Mouse (Mus musculus) neural tube, embryonic 11.5 days (tissue): ENCODE results near the gene Cks1b. TPM values are rescaled to one million over a fixed set of nuclear protein-coding genes. Genes with fewer than 3 reads are reported as not detected.

Experiments
- ATAC-seq: fragments of 200-750 bp; cut with Nextera tagmentation; 2 replicates; pipeline ENCODE4 v1.8.0; 2017; ENCODE audit warnings: moderate number of reproducible peaks, mild to moderate bottlenecking, moderate TSS enrichment, moderate library complexity; ENCODE audit not compliant: insufficient read depth, low FRiP score, low TSS enrichment
- DNase-seq: peaks from one replicate; pipeline ENCODE4 v3.0.0-alpha.2; 2015; ENCODE audit warnings: low spot score
- H3K27ac ChIP-seq: fragments of 300-500 bp; sonication (generic); 2 replicates; pipeline ENCODE4 v1.5.1; 2014; ENCODE audit warnings: low read depth, mild to moderate bottlenecking, low read length
- H3K27me3 ChIP-seq: fragments of 300-500 bp; sonication (generic); 2 replicates; pipeline ENCODE4 v1.6.1; 2014; ENCODE audit warnings: mild to moderate bottlenecking, low read length, mixed read lengths; ENCODE audit not compliant: control insufficient read depth, insufficient read depth
- H3K36me3 ChIP-seq: fragments of 300-500 bp; sonication (generic); 2 replicates; pipeline ENCODE4 v1.6.1; 2014; ENCODE audit warnings: mild to moderate bottlenecking, low read length, moderate library complexity, mixed read lengths; ENCODE audit not compliant: control insufficient read depth, insufficient read depth
- H3K4me1 ChIP-seq: fragments of 300-500 bp; sonication (generic); 2 replicates; pipeline ENCODE4 v1.6.1; 2014; ENCODE audit warnings: low read length, mixed read lengths; ENCODE audit not compliant: control insufficient read depth, insufficient read depth
- H3K4me2 ChIP-seq: fragments of 300-500 bp; sonication (generic); 2 replicates; pipeline ENCODE4 v1.6.1; 2014; ENCODE audit warnings: low read depth, mild to moderate bottlenecking, moderate library complexity
- H3K4me3 ChIP-seq: fragments of 300-500 bp; sonication (generic); 2 replicates; pipeline ENCODE4 v1.5.1; 2014; ENCODE audit warnings: low read depth, low read length
- H3K9ac ChIP-seq: fragments of 300-500 bp; sonication (generic); 2 replicates; pipeline ENCODE4 v1.6.1; 2014; ENCODE audit warnings: mild to moderate bottlenecking, low read length
- H3K9me3 ChIP-seq: fragments of 300-500 bp; sonication (generic); 2 replicates; pipeline ENCODE4 v1.6.1; 2016; ENCODE audit warnings: low read length; ENCODE audit not compliant: control insufficient read depth
- WGBS: fragments of 180-500 bp; shearing (Covaris S2); extraction: QIAGEN DNeasy Blood & Tissue Kit; methylation state at CpG from one replicate; pipeline ENCODE4 v1.1.7; 2014; 5-methylcytosine and 5-hydroxymethylcytosine counted together
- polyA plus RNA-seq: library from polyadenylated mRNA; unstranded; fragments of >200 nt; fragmentation: Nextera tagmentation; extraction: Ambion mirVana; gene quantifications from 2 replicates; pipeline ENCODE4 v1.2.1, GENCODE M21; 2014

Gene Cks1b
- polyA plus RNA-seq = 432 and 463 TPM in 2 replicates

- peak; percentile 96 for DNase-seq
- Histone ChIP-seq H3K27ac (peak within 1 kb of the TSS; percentile 84), H3K9me3 (no peaks in the 10 kb centered on the region)
Measured at GRCm38 (mm10) chr3:89418170-89418860, at the start of gene Cks1b, which contains the start of gene Shc1. TSS of gene Cks1b (minus strand) at chr3:89418383. TSS of gene Shc1 (plus strand) at chr3:89418443.

GRCm38 (mm10) chr3:89458965-89459807 is 41.0 kb upstream of the Cks1b start:
- H3K9me3 ChIP-seq = no peaks in the 10 kb centered on the region
- DNase-seq = peak; percentile 90
- peak overlapping the region; percentile 75 for H3K27ac ChIP-seq
- H3K4me1 ChIP-seq = peaks cover 6% of the 10 kb centered on the region
- peak; percentile 82 for ATAC-seq
- no peaks in the 10 kb centered on the region for H3K27me3 ChIP-seq
- 2% methylated on average over 36 of the region's 36 CpGs for WGBS
- H3K36me3 ChIP-seq = no peaks in the 10 kb centered on the region
- peak overlapping the region; percentile 75 for H3K9ac ChIP-seq
- peak overlapping the region; percentile 56 for H3K4me3 ChIP-seq
- H3K4me2 ChIP-seq = peak overlapping the region; percentile 74

More at GRCm38 (mm10) chr3:89418170-89418860, at the start of gene Cks1b, which contains the start of gene Shc1:
- Histone ChIP-seq H3K4me2 (peak within 1 kb of the TSS; percentile 91), H3K9ac (peak within 1 kb of the TSS; percentile 66), H3K4me3 (peak within 1 kb of the TSS; percentile 53), H3K4me1 (peaks cover 27% of the 10 kb centered on the region), H3K27me3 (no peaks in the 10 kb centered on the region), H3K36me3 (peaks cover 6% of the 10 kb centered on the region; the same call in 1 of the 2 replicates)
- peak; percentile 95 for ATAC-seq
- WGBS = under 1% methylated on average over 38 of the region's 39 CpGs

DNA sequence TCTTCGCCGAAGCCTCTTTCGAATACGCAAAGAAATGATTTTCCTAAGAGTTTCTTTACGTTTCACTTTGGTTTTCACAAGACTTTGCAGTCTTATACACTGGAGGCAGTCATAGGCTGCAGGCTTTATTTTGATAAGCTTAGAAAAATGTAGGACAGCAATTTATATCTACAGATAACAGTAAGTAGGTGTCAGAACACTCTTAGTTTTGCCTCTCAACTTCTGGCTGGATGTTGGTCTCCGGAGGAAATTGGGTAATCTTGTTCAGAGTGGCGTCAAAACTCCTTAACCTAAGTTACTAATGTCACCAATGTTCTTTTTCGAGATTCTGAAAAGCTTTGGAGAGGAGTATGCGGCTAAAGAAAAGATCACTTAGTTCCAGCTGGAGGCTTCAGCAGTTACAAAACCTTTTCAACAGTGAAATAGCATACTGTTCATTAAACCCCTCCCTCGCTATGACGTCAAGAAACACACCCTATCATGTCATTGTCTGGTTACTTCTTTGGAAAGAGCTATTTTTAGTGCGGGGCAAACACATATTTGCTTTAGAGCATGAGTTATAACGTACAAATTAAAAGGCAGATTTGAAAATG is 40.3 kb upstream of the Cks1b start:
- no peak overlapping the region for H3K4me2 ChIP-seq
- no peaks in the 10 kb centered on the region for H3K27me3 ChIP-seq
- H3K4me3 ChIP-seq = no peak overlapping the region; the same call in 1 of the 2 replicates
- DNase-seq = no peak
- H3K9ac ChIP-seq = no peak overlapping the region
- no peaks in the 10 kb centered on the region for H3K36me3 ChIP-seq
- no peaks in the 10 kb centered on the region for H3K9me3 ChIP-seq
- ATAC-seq = 0 out of 2 replicates have a peak, but pooled peaks have one; percentile 14
- WGBS = 48% methylated on average over 13 of the region's 13 CpGs
- peaks cover 6% of the 10 kb centered on the region for H3K4me1 ChIP-seq
- no peak overlapping the region for H3K27ac ChIP-seq

DNA sequence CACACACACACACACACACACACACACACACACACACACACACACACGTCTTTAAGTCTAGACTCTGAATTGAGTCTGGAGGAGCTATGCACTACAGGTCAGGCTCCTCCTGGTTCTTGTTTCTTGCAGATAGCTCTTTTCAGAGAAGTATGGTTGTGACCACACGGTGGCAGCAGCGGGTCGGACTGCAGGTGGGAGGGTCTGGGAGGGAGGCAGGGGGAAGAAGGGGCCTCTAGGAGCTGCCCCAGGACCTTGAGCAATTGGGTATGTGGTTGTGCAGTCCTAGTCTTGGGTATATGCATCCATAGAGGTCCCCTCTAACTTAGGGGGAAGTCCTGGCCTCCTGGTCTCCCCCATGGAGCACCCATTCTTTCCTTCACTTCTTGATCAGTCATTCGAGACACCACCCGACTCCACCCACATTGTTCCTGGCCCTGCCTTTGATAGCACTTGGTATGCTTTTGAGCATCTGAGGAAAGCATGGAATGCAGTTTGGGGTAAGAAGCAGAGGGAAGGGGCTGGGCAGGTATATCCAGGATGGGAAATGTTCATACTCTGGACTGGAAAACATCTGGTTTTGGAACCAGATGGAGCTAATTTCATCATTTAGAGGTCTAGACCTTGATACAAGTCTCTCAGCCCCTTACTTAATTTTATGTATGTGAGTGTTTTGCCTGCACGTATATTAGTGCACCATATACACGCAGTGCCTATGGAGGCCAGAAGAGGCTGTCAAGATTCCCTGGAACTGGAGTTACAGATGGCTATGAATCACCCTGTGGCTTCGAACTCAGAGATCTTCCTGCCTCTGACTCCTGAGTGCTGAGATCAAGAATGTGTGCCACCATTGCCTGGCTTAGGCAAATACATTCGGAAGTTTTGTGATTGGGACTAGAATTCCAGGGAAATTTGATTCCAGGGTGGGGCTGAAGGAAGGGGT is 38.8 kb upstream of the Cks1b start:
- WGBS = 39% methylated on average over 10 of the region's 10 CpGs
- H3K9ac ChIP-seq = no peak overlapping the region

GRCm38 (mm10) chr3:89455786-89456285 is 37.7 kb upstream of the Cks1b start:
- no peak for DNase-seq
- Histone ChIP-seq H3K27ac (no peak overlapping the region), H3K4me1 (peaks cover 6% of the 10 kb centered on the region), H3K4me3 (no peak overlapping the region), H3K27me3 (no peaks in the 10 kb centered on the region), H3K9ac (no peak overlapping the region), H3K9me3 (no peaks in the 10 kb centered on the region), H3K36me3 (no peaks in the 10 kb centered on the region), H3K4me2 (no peak overlapping the region)
- no peak for ATAC-seq
- WGBS = 64% methylated on average over 1 of the region's 1 CpGs

More for the DNA sequence above, 38.8 kb upstream of the Cks1b start:
- ATAC-seq = no peak
- Histone ChIP-seq H3K4me2 (no peak overlapping the region), H3K4me3 (no peak overlapping the region), H3K9me3 (no peaks in the 10 kb centered on the region), H3K27me3 (no peaks in the 10 kb centered on the region), H3K36me3 (no peaks in the 10 kb centered on the region), H3K27ac (no peak overlapping the region), H3K4me1 (peaks cover 6% of the 10 kb centered on the region)
- peak; percentile 85 for DNase-seq

GRCm38 (mm10) chr3:89454401-89455177 is 36.4 kb upstream of the Cks1b start, which contains the start of gene Pmvk:
TSS of gene Pmvk (plus strand) at chr3:89454541.
- Histone ChIP-seq H3K9me3 (no peaks in the 10 kb centered on the region), H3K4me2 (no peak within 1 kb of the TSS), H3K4me1 (peaks cover 2% of the 10 kb centered on the region), H3K4me3 (no peak within 1 kb of the TSS), H3K27ac (no peak within 1 kb of the TSS), H3K9ac (no peak within 1 kb of the TSS), H3K27me3 (no peaks in the 10 kb centered on the region), H3K36me3 (no peaks in the 10 kb centered on the region)
- no peak for ATAC-seq
- DNase-seq = no peak
- WGBS = 70% methylated on average over 10 of the region's 10 CpGs

DNA sequence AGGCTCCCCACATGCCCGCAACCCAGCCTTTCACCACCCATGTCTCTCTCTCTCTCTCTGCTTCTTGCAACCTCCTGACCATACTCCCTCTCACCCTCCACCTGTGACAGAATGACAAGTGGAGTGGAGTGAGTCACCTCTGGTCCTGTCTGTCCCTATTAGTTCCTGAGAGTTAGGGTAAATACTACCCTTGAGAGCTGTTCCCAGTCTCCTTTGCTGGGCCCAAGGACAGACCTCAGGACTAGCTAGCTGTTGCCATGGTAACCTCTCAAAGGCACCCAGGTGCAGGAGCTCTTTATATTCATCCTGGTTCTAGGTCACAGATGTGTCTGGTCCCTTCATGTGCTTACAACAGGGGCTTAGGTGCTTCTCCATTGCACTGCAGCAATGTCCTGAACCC is 33.7 kb upstream of the Cks1b start:
- Histone ChIP-seq H3K4me1 (no peaks in the 10 kb centered on the region), H3K27me3 (no peaks in the 10 kb centered on the region), H3K27ac (no peak overlapping the region), H3K36me3 (no peaks in the 10 kb centered on the region), H3K9ac (no peak overlapping the region), H3K4me2 (no peak overlapping the region), H3K4me3 (no peak overlapping the region), H3K9me3 (no peaks in the 10 kb centered on the region)
- ATAC-seq (no peak), DNase-seq (no peak)
- WGBS = 93% methylated on average over 1 of the region's 1 CpGs
